Mouse (Mus musculus): ENCODE results near the gene Hist2h2be. TPM values are rescaled to one million over a fixed set of nuclear protein-coding genes. Genes with fewer than 3 reads are reported as not detected.
A peak's percentile ranks its signal among the peaks of the same experiment; 100 is the strongest.

Hist2h2be gene
- polyA plus RNA-seq, 1 experiment from 2014 or later, result 3.3 TPM

- no peaks in the 10 kb centered on the region for H3K27me3 ChIP-seq (ENCODE audit: control insufficient read depth, insufficient read depth, low read length)
- H3K4me1 ChIP-seq (ENCODE audit: control insufficient read depth, insufficient read depth, low read length), result peaks cover 14% of the 10 kb centered on the region
- H3K27ac ChIP-seq (ENCODE audit: low read depth, low read length), result peak overlapping the region; percentile 35; the same call in 1 of the 2 replicates
- no peak for ATAC-seq (replicated peaks; ENCODE audit: insufficient number of reproducible peaks, low FRiP score, low TSS enrichment)
- peak overlapping the region; percentile 68 for H3K4me2 ChIP-seq
- H3K9me3 ChIP-seq (replicated peaks; ENCODE audit: control insufficient read depth, low read length), result no peaks in the 10 kb centered on the region
- H3K9ac ChIP-seq (ENCODE audit: low read depth, low read length), result peak overlapping the region; percentile 66; the same call in 1 of the 2 replicates
- WGBS (ENCODE audit: insufficient replicate concordance), result 46% methylated on average over 6 of the region's 6 CpGs
- no peaks in the 10 kb centered on the region for H3K36me3 ChIP-seq (ENCODE audit: control insufficient read depth, insufficient read depth, low read length)
- peak overlapping the region; percentile 39 for H3K4me3 ChIP-seq (ENCODE audit: low read depth, low read length)
Measured at GRCm38 (mm10) chr3:96248141-96249033, 27.5 kb downstream of the Hist2h2be start.

DNA sequence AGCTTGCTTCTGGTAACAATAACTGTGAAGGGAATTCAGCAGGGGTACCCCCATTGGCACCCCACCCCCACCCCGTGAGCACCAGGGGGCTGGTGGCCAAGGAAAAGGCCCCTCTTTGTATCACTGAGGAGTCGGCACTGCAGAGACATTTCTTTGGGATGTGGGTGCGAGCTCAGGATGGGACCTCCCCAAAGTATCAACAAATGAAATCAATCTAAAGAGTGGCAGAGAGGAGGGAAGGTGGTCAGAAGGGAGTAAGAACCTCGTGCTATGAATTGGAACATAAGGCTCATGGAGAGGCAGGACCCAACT, 28.1 kb downstream of the Hist2h2be start:
- peaks cover 12% of the 10 kb centered on the region for H3K4me1 ChIP-seq (ENCODE audit: control insufficient read depth, insufficient read depth, low read length)
- peak overlapping the region; percentile 68 for H3K4me2 ChIP-seq
- H3K9me3 ChIP-seq (replicated peaks; ENCODE audit: control insufficient read depth, low read length), result no peaks in the 10 kb centered on the region
- ATAC-seq (replicated peaks; ENCODE audit: insufficient number of reproducible peaks, low FRiP score, low TSS enrichment), result no peak
- H3K4me3 ChIP-seq (ENCODE audit: low read depth, low read length), result peak overlapping the region; percentile 16; the same call in 1 of the 2 replicates
- no peaks in the 10 kb centered on the region for H3K27me3 ChIP-seq (ENCODE audit: control insufficient read depth, insufficient read depth, low read length)
- WGBS (ENCODE audit: insufficient replicate concordance), result 48% methylated on average over 4 of the region's 4 CpGs
- no peaks in the 10 kb centered on the region for H3K36me3 ChIP-seq (ENCODE audit: control insufficient read depth, insufficient read depth, low read length)
- no peak overlapping the region for H3K9ac ChIP-seq (ENCODE audit: low read depth, low read length)
- H3K27ac ChIP-seq (ENCODE audit: low read depth, low read length), result 0 out of 2 replicates have a peak overlapping the region, but pooled peaks have one; percentile 35

GRCm38 (mm10) chr3:96250890-96251289, 30.0 kb downstream of the Hist2h2be start:
- no peak for ATAC-seq (replicated peaks; ENCODE audit: insufficient number of reproducible peaks, low FRiP score, low TSS enrichment)
- Histone ChIP-seq H3K9ac (ENCODE audit: low read depth, low read length) (no peak overlapping the region), H3K36me3 (ENCODE audit: control insufficient read depth, insufficient read depth, low read length) (no peaks in the 10 kb centered on the region), H3K9me3 (replicated peaks; ENCODE audit: control insufficient read depth, low read length) (no peaks in the 10 kb centered on the region), H3K4me3 (ENCODE audit: low read depth, low read length) (no peak overlapping the region), H3K4me2 (no peak overlapping the region), H3K27me3 (ENCODE audit: control insufficient read depth, insufficient read depth, low read length) (no peaks in the 10 kb centered on the region), H3K27ac (ENCODE audit: low read depth, low read length) (no peak overlapping the region), H3K4me1 (ENCODE audit: control insufficient read depth, insufficient read depth, low read length) (0 out of 2 replicates have a peak, but pooled peaks cover 5% of the 10 kb centered on the region)
- WGBS (ENCODE audit: insufficient replicate concordance), result 54% methylated on average over 3 of the region's 3 CpGs

- Histone ChIP-seq H3K4me3 (ENCODE audit: low read depth, low read length) (no peak overlapping the region), H3K9ac (ENCODE audit: low read depth, low read length) (no peak overlapping the region), H3K27ac (ENCODE audit: low read depth, low read length) (no peak overlapping the region), H3K9me3 (replicated peaks; ENCODE audit: control insufficient read depth, low read length) (no peaks in the 10 kb centered on the region), H3K4me1 (ENCODE audit: control insufficient read depth, insufficient read depth, low read length) (0 out of 2 replicates have a peak, but pooled peaks cover 5% of the 10 kb centered on the region), H3K4me2 (no peak overlapping the region), H3K36me3 (ENCODE audit: control insufficient read depth, insufficient read depth, low read length) (no peaks in the 10 kb centered on the region), H3K27me3 (ENCODE audit: control insufficient read depth, insufficient read depth, low read length) (no peaks in the 10 kb centered on the region)
- 83% methylated on average over 3 of the region's 3 CpGs for WGBS (ENCODE audit: insufficient replicate concordance)
- no peak for ATAC-seq (replicated peaks; ENCODE audit: insufficient number of reproducible peaks, low FRiP score, low TSS enrichment)
Measured at GRCm38 (mm10) chr3:96251787-96252186, 30.9 kb downstream of the Hist2h2be start.

DNA sequence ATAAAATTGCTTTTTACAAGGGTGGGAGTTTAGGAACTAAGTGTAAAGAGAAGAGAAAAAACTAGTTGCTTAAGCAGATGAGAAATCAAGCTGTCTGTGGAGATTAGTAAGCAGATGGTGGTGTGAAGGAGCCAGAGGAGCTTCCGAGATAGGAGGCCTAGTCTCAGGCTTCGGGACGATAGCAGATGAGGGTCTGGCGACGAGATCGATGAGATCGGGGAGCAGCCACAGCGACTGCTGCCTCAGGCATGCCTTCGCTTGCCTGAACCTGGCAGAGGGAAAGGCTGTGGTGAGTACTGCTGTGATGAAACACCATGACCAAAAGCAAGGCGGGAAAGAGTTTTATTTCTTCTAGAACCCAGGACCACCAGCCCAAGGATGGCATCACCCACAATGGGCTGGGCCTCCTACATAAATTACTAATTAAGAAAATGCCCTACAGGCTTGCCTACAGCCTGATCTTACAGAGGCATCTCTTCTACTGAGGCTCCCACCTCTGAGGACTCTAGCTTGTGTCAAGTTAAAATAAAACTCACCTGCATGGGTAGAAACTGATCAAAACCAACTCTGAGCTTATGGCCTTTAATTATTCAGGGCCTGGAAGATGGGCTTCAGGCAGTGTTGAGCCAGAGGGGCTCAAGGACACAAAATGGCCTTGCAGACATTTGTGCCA, 33.9 kb downstream of the Hist2h2be start:
- 20% methylated on average over 10 of the region's 10 CpGs for WGBS (ENCODE audit: insufficient replicate concordance)
- Histone ChIP-seq H3K27me3 (ENCODE audit: control insufficient read depth, insufficient read depth, low read length) (no peaks in the 10 kb centered on the region), H3K4me1 (ENCODE audit: control insufficient read depth, insufficient read depth, low read length) (no peaks in the 10 kb centered on the region), H3K36me3 (ENCODE audit: control insufficient read depth, insufficient read depth, low read length) (no peaks in the 10 kb centered on the region), H3K4me2 (peak overlapping the region; percentile 24; the same call in 1 of the 2 replicates), H3K9ac (ENCODE audit: low read depth, low read length) (0 out of 2 replicates have a peak overlapping the region, but pooled peaks have one; percentile 39), H3K27ac (ENCODE audit: low read depth, low read length) (no peak overlapping the region), H3K9me3 (replicated peaks; ENCODE audit: control insufficient read depth, low read length) (no peaks in the 10 kb centered on the region), H3K4me3 (ENCODE audit: low read depth, low read length) (no peak overlapping the region)
- ATAC-seq (replicated peaks; ENCODE audit: insufficient number of reproducible peaks, low FRiP score, low TSS enrichment), result no peak

DNA sequence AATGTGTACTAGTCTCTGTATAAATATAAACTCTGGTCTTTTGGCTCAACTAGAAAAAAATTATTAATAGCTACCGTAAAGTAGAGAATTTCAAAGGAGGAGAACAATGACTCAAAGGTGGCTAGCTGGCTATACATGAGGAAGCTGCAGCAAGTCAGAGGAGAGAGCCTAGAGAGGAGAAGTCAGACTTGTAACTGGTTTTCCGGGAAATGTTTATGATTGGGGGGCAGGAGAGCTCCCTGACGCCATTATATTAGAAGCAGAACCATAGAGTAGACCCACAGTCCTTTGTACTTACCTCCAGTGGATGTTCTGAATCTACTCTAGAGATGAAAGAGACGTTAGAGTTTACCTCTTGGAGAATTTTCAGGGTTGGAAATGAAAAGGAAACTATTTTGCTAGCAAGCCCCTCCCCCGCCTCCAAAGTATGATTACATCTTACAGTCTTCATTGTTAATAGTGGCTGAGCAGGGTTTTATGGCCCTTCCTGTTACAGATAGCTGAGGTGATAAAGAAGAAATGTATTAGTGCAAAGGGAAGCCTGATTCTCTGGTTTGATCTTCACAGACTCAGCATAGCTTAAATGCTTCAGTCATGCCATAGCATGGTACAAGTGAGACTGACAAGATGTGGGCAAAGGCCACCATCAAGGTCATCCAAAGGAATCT, 35.1 kb downstream of the Hist2h2be start:
- ATAC-seq (replicated peaks; ENCODE audit: insufficient number of reproducible peaks, low FRiP score, low TSS enrichment), result no peak
- 83% methylated on average over 5 of the region's 5 CpGs for WGBS (ENCODE audit: insufficient replicate concordance)

DNA sequence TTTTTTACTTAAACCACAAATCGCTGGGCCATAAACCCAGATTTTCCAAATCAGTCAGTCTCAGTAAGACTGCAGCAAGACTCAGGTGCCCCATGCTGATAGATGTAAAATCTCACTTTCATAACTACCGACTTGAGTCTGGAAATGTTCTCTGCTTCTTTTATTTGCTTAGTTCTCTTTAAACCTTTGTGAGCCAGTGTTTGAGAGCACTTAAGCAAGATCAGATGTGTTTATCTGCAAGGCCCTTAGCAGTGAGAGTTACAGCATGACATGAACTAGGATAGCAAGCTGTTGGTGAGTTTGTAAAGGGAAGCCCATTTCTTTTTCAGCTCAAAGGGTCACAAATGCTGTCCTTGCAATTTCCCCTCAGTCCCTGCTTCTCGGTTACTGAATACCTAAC, 36.3 kb downstream of the Hist2h2be start:
- Histone ChIP-seq H3K27me3 (ENCODE audit: control insufficient read depth, insufficient read depth, low read length) (no peaks in the 10 kb centered on the region), H3K9me3 (replicated peaks; ENCODE audit: control insufficient read depth, low read length) (no peaks in the 10 kb centered on the region), H3K4me2 (no peak overlapping the region), H3K4me1 (ENCODE audit: control insufficient read depth, insufficient read depth, low read length) (peaks cover 4% of the 10 kb centered on the region), H3K4me3 (ENCODE audit: low read depth, low read length) (no peak overlapping the region), H3K27ac (ENCODE audit: low read depth, low read length) (no peak overlapping the region), H3K36me3 (ENCODE audit: control insufficient read depth, insufficient read depth, low read length) (no peaks in the 10 kb centered on the region), H3K9ac (ENCODE audit: low read depth, low read length) (no peak overlapping the region)
- ATAC-seq (replicated peaks; ENCODE audit: insufficient number of reproducible peaks, low FRiP score, low TSS enrichment), result no peak
- WGBS (ENCODE audit: insufficient replicate concordance), result 74% methylated on average over 3 of the region's 3 CpGs

More for the DNA sequence above, 35.1 kb downstream of the Hist2h2be start:
- Histone ChIP-seq H3K27ac (ENCODE audit: low read depth, low read length) (no peak overlapping the region), H3K4me3 (ENCODE audit: low read depth, low read length) (no peak overlapping the region), H3K36me3 (ENCODE audit: control insufficient read depth, insufficient read depth, low read length) (no peaks in the 10 kb centered on the region), H3K4me2 (no peak overlapping the region; the same call in 1 of the 2 replicates), H3K9ac (ENCODE audit: low read depth, low read length) (no peak overlapping the region), H3K4me1 (ENCODE audit: control insufficient read depth, insufficient read depth, low read length) (no peaks in the 10 kb centered on the region), H3K27me3 (ENCODE audit: control insufficient read depth, insufficient read depth, low read length) (no peaks in the 10 kb centered on the region), H3K9me3 (replicated peaks; ENCODE audit: control insufficient read depth, low read length) (no peaks in the 10 kb centered on the region)

DNA sequence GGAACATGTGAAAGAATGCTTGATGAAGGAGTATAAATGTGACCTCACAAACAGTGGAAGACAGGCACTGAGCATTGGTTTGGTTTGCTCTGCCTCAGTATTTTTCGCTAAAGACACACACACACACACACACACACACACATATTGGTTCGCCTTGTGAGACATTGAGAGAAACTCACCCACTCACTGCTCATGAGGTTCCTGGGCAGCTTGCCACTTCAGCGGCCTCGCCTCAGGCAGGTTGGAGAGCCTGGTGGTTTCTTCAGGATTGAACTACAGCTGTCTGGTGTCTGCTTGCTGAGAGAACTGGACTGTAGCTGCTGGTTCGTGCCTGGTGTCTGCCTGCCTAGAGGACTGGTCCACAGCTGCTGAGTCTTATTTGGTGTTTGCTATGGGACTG, 39.3 kb downstream of the Hist2h2be start:
- H3K27ac ChIP-seq (ENCODE audit: low read depth, low read length), result no peak overlapping the region
- H3K27me3 ChIP-seq (ENCODE audit: control insufficient read depth, insufficient read depth, low read length), result no peaks in the 10 kb centered on the region
- peaks cover 5% of the 10 kb centered on the region for H3K4me1 ChIP-seq (ENCODE audit: control insufficient read depth, insufficient read depth, low read length)
- H3K9ac ChIP-seq (ENCODE audit: low read depth, low read length), result no peak overlapping the region
- H3K36me3 ChIP-seq (ENCODE audit: control insufficient read depth, insufficient read depth, low read length), result no peaks in the 10 kb centered on the region
- no peak for ATAC-seq (replicated peaks; ENCODE audit: insufficient number of reproducible peaks, low FRiP score, low TSS enrichment)
- no peak overlapping the region for H3K4me3 ChIP-seq (ENCODE audit: low read depth, low read length)
- no peak overlapping the region for H3K4me2 ChIP-seq
- WGBS (ENCODE audit: insufficient replicate concordance), result 87% methylated on average over 5 of the region's 5 CpGs
- no peaks in the 10 kb centered on the region for H3K9me3 ChIP-seq (replicated peaks; ENCODE audit: control insufficient read depth, low read length)

All from heart, embryonic 11.5 days (tissue).